In genomic region chr1:88560771-88561170, GRCm38 (mm10) we compare ENCODE assay signal across 29 mouse cellular contexts. TPM values are rescaled to one million over a fixed set of nuclear protein-coding genes. Genes with fewer than 3 reads are reported as not detected.
DNase-seq lines count a peak whose midpoint lies in the region; ATAC-seq and TF ChIP-seq lines count a peak whose summit lies in the region.
"Had no signal": no experiment of that assay in that cellular context is flagged by ENCODE, and none has a peak within 500 bp of the region (broad histone marks: within the 10 kb centered on the region; RNA-seq: fewer than 3 reads in every experiment).

No protein-coding gene starts in this region.

- H3K4me1 ChIP-seq in embryonic fibroblast, embryonic 13.5 days (ENCODE audit: control insufficient read depth, insufficient read depth, low read length), result peaks cover 20% of the 10 kb centered on the region
- peaks cover 13% of the 10 kb centered on the region for H3K4me1 ChIP-seq in lung, embryonic 14.5 days (ENCODE audit: insufficient read depth)
- H3K4me1 ChIP-seq: neural tube, embryonic 12.5 days had no signal

- H3K9me3 ChIP-seq in lung, embryonic 14.5 days (ENCODE audit: low read depth, low read length), result no peaks in the 10 kb centered on the region
- H3K9me3 ChIP-seq: embryonic facial prominence, embryonic 15.5 days; neural tube, embryonic 12.5 days had no signal

- WGBS in lung, embryonic 14.5 days, result 17% methylated on average over 8 of the region's 8 CpGs

- no peak overlapping the region for H3K4me2 ChIP-seq in lung, embryonic 14.5 days
- H3K4me2 ChIP-seq: embryonic facial prominence, embryonic 15.5 days; forebrain, embryonic 13.5 days; heart, embryonic 11.5 days; hindbrain, embryonic 14.5 days; kidney, embryonic 15.5 days; liver, embryonic 11.5 days; neural tube, embryonic 12.5 days had no signal

- no peaks in the 10 kb centered on the region for H3K27me3 ChIP-seq in lung, embryonic 14.5 days (ENCODE audit: insufficient read depth, low read length)
- H3K27me3 ChIP-seq: embryonic facial prominence, embryonic 15.5 days; forebrain, embryonic 13.5 days; kidney, embryonic 15.5 days; neural tube, embryonic 12.5 days had no signal

- no peak for ATAC-seq in lung, embryonic 14.5 days (ENCODE audit: insufficient read depth)
- no peak for ATAC-seq in erythroid progenitor cell, adult 5-6 weeks (replicated peaks; ENCODE audit: low FRiP score, poor library complexity, severe bottlenecking)
- ATAC-seq: forebrain, embryonic 13.5 days had no signal

- no peak for TF ChIP-seq POLR2A in embryonic fibroblast, embryonic 13.5 days (IDR thresholded peaks at IDR 0.05; ENCODE audit: low read depth, low read length)

- peak; percentile 31 for DNase-seq in adrenal gland, adult 2 months
- no peak for DNase-seq in adrenal gland, postnatal 14 days
- peak; percentile 38 for DNase-seq in lung, embryonic 14.5 days
- DNase-seq in lung, postnatal 4 days, result peak; percentile 13 to 43
- DNase-seq in gastrocnemius, adult 18-20 months (ENCODE audit: low spot score), result no peak
- no peak for DNase-seq in spleen, postnatal 10 days (ENCODE audit: low spot score in 2 of 2)
- DNase-seq: adrenal gland, postnatal 10 days; cerebellum, adult 11-12 months; cerebellum, postnatal 36 days; gastrocnemius, postnatal 14 days; right cerebral cortex, adult 18-20 months; spleen, adult 18-20 months; thymus, adult 18-20 months had no signal

- H3K36me3 ChIP-seq in lung, embryonic 14.5 days (ENCODE audit: insufficient read depth), result no peaks in the 10 kb centered on the region
- H3K36me3 ChIP-seq: embryonic facial prominence, embryonic 15.5 days; kidney, embryonic 15.5 days; midbrain, embryonic 10.5 days; neural tube, embryonic 12.5 days had no signal

- H3K4me3 ChIP-seq in embryonic fibroblast, embryonic 13.5 days (ENCODE audit: insufficient read depth, low read length), result no peak overlapping the region
- no peak overlapping the region for H3K4me3 ChIP-seq in lung, embryonic 14.5 days (ENCODE audit: low read depth, low read length)
- H3K4me3 ChIP-seq: embryonic facial prominence, embryonic 15.5 days; forebrain, embryonic 13.5 days; kidney, embryonic 15.5 days; midbrain, embryonic 10.5 days; neural tube, embryonic 12.5 days had no signal

- H3K9ac ChIP-seq in lung, embryonic 14.5 days, result no peak overlapping the region
- H3K9ac ChIP-seq: embryonic facial prominence, embryonic 15.5 days; forebrain, embryonic 13.5 days; hindbrain, embryonic 14.5 days; kidney, embryonic 15.5 days; neural tube, embryonic 12.5 days had no signal

- TF ChIP-seq CTCF in embryonic fibroblast, embryonic 13.5 days (IDR thresholded peaks at IDR 0.05; ENCODE audit: borderline replicate concordance, insufficient read depth, low read length), result no peak
- TF ChIP-seq CTCF in lung, embryonic 14.5 days (IDR thresholded peaks at IDR 0.05; ENCODE audit: low read depth), result no peak

- H3K27ac ChIP-seq in embryonic fibroblast, embryonic 13.5 days (ENCODE audit: insufficient read depth, low read length), result peak overlapping the region; percentile 24; the same call in 1 of the 2 replicates
- H3K27ac ChIP-seq in lung, embryonic 14.5 days (ENCODE audit: low read depth), result no peak overlapping the region
- H3K27ac ChIP-seq: embryonic facial prominence, embryonic 15.5 days; forebrain, embryonic 13.5 days; hindbrain, embryonic 14.5 days; kidney, embryonic 15.5 days; midbrain, embryonic 10.5 days; neural tube, embryonic 12.5 days had no signal

RNA-seq across cellular contexts. Expression of gene Glrp1, which starts 50.9 kb away (rescaled TPM):
- total RNA-seq in adrenal gland, adult 2 months (2021), result not detected
- polyA plus RNA-seq in adrenal gland, adult 2 months (2012; rRNA removed), result not detected in 2 replicates
- total RNA-seq in adrenal gland, postnatal 14 days (2021), result not detected in 2 replicates
- polyA plus RNA-seq in embryonic fibroblast, embryonic 13.5 days (2011; ENCODE audit: insufficient read length, low read depth, missing spikeins), result 0.33 TPM in 1 of 2 replicates, not detected in the other
- 0.27 and 0.38 TPM in 2 replicates for polyA plus RNA-seq in lung, embryonic 14.5 days (2014; fragmentation: Nextera tagmentation; extraction: Ambion mirVana)
- not detected for total RNA-seq in gastrocnemius, adult 18-20 months (2021)
- total RNA-seq in erythroid progenitor cell, adult 5-6 weeks (2015; ENCODE audit: low replicate concordance), result not detected in 2 replicates
- not detected in 2 replicates for total RNA-seq in erythroid progenitor cell, adult 5-6 weeks (2017; ENCODE audit: low replicate concordance)
- total RNA-seq: adrenal gland, postnatal 10 days; gastrocnemius, postnatal 14 days; heart, postnatal 25 days; layer of hippocampus, postnatal 10 days had no signal
- polyA plus RNA-seq: forebrain, embryonic 13.5 days; hindbrain, embryonic 14.5 days; intestine, embryonic 14.5 days; kidney, embryonic 15.5 days; large intestine, adult 2 months; limb, embryonic 11.5 days; midbrain, embryonic 10.5 days; neural tube, embryonic 12.5 days; stomach, embryonic 14.5 days had no signal

Comparison
In these comparisons a context has a peak if more than half of its experiments do, and no peak if none do; other contexts are left out.
1. DNase-seq: peak in adrenal gland, adult 2 months (single experiment), lung, embryonic 14.5 days (single experiment) and lung, postnatal 4 days (2 of 2); none in adrenal gland, postnatal 14 days (single experiment), gastrocnemius, adult 18-20 months (single experiment) and spleen, postnatal 10 days (0 of 2).